Mouse (Mus musculus) MEL (cell line): ENCODE results near the gene Parp2. TPM values are rescaled to one million over a fixed set of nuclear protein-coding genes. Genes with fewer than 3 reads are reported as not detected.

ENCODE experiments used
- DNase-seq: peaks from one replicate; pipeline ENCODE4 v3.0.0; 2011; ENCODE audit warnings: low read depth, low spot score
- H3K27ac ChIP-seq: 2 replicates; pipeline ENCODE4 v1.5.1; 2012; ENCODE audit warnings: low read depth, mild to moderate bottlenecking, control low read depth, low read length, moderate library complexity; ENCODE audit not compliant: control insufficient read depth
- H3K27me3 ChIP-seq, 2 experiments: fragments of 150-350 bp in 1 of 2; sonication (generic) in 1 of 2; 2 replicates each; pipeline ENCODE4 v1.6.1; 2012; ENCODE audit warnings: low read length in 2 of 2, mild to moderate bottlenecking in 2 of 2, improper control_type of control experiment in 1 of 2, moderate library complexity in 1 of 2; ENCODE audit not compliant: insufficient read depth in 2 of 2, control insufficient read depth in 1 of 2
- H3K36me3 ChIP-seq, 2 experiments: 2 replicates each; pipeline ENCODE4 v1.6.1; 2012 to 2014; ENCODE audit warnings: low read length in 2 of 2, improper control_type of control experiment in 1 of 2, inconsistent platforms in 1 of 2, mild to moderate bottlenecking in 1 of 2; ENCODE audit not compliant: insufficient read depth in 2 of 2, control insufficient read depth in 1 of 2
- H3K4me1 ChIP-seq, 2 experiments: fragments of 150-350 bp in 1 of 2; sonication (generic) in 1 of 2; 2 replicates each; pipeline ENCODE4 v1.6.1; 2012; ENCODE audit warnings: low read length in 2 of 2, improper control_type of control experiment in 1 of 2, mild to moderate bottlenecking in 1 of 2; ENCODE audit not compliant: insufficient read depth in 2 of 2, control insufficient read depth in 1 of 2
- H3K4me3 ChIP-seq, 2 experiments: fragments of 150-350 bp in 1 of 2; sonication (generic) in 1 of 2; 2 replicates each; pipeline ENCODE4 v1.5.1; 2012; ENCODE audit warnings: low read depth in 2 of 2, low read length in 2 of 2, mild to moderate bottlenecking in 2 of 2, moderate library complexity in 2 of 2, control low read depth in 1 of 2, improper control_type of control experiment in 1 of 2; ENCODE audit not compliant: control insufficient read depth in 1 of 2, insufficient read depth in 1 of 2
- H3K79me2 ChIP-seq: 2 replicates; pipeline ENCODE4 v1.6.1; 2012; ENCODE audit warnings: mild to moderate bottlenecking, low read length, moderate library complexity; ENCODE audit not compliant: control insufficient read depth, poor library complexity, insufficient read depth
- H3K9ac ChIP-seq: 2 replicates; pipeline ENCODE4 v1.6.1; 2012; ENCODE audit warnings: low read depth, mild to moderate bottlenecking, control low read depth, low read length, moderate library complexity; ENCODE audit not compliant: control insufficient read depth, poor library complexity, severe bottlenecking
- H3K9me3 ChIP-seq: fragments of 150-350 bp; sonication (generic); replicated peaks from 2 replicates; pipeline ENCODE4 v1.6.1; 2012; ENCODE audit warnings: mild to moderate bottlenecking, low read length, improper control_type of control experiment, moderate library complexity; ENCODE audit not compliant: insufficient read depth
- CHD2 ChIP-seq: IDR thresholded peaks from 2 replicates; pipeline ENCODE4 v1.6.1; 2011; ENCODE audit warnings: low read length, improper control_type of control experiment
- CTCF ChIP-seq, 3 experiments: IDR thresholded peaks in 2 of 3; conservative IDR thresholded peaks in 1 of 3; 2 replicates each; pipeline ENCODE4 v1.5.1; 2011 to 2012; ENCODE audit warnings: low read length in 3 of 3, low read depth in 2 of 3, mild to moderate bottlenecking in 2 of 3, improper control_type of control experiment in 1 of 3, inconsistent platforms in 1 of 3, mixed read lengths in 1 of 3, moderate library complexity in 1 of 3; ENCODE audit not compliant: control insufficient read depth in 1 of 3, insufficient read depth in 1 of 3, poor library complexity in 1 of 3, severe bottlenecking in 1 of 3
- E2F4 ChIP-seq: IDR thresholded peaks from 2 replicates; pipeline ENCODE4 v1.6.1; 2011; ENCODE audit warnings: low read depth, low read length, improper control_type of control experiment, borderline replicate concordance
- ELF1 ChIP-seq: IDR thresholded peaks from 2 replicates; pipeline ENCODE4 v1.6.1; 2014; ENCODE audit warnings: low read depth, mild to moderate bottlenecking, inconsistent platforms, low read length, improper control_type of control experiment, moderate library complexity
- EP300 ChIP-seq, 2 experiments: IDR thresholded peaks; 2 replicates each; pipeline ENCODE4 v1.6.1; 2011; ENCODE audit warnings: improper control_type of control experiment in 2 of 2, low read length in 2 of 2, low read depth in 1 of 2, mild to moderate bottlenecking in 1 of 2
- ETS1 ChIP-seq: IDR thresholded peaks from 2 replicates; pipeline ENCODE4 v1.6.1; 2012; ENCODE audit warnings: low read depth, mild to moderate bottlenecking, inconsistent platforms, low read length, improper control_type of control experiment, moderate library complexity
- GATA1 ChIP-seq: IDR thresholded peaks from 2 replicates; pipeline ENCODE4 v1.6.1; 2011; ENCODE audit warnings: low read depth, low read length, improper control_type of control experiment
- HCFC1 ChIP-seq: IDR thresholded peaks from 2 replicates; pipeline ENCODE4 v1.6.1; 2012; ENCODE audit warnings: low read depth, mild to moderate bottlenecking, inconsistent platforms, low read length, improper control_type of control experiment, moderate library complexity
- MAFK ChIP-seq: IDR thresholded peaks from 2 replicates; pipeline ENCODE4 v1.6.1; 2011; ENCODE audit warnings: low read depth, mild to moderate bottlenecking, low read length, improper control_type of control experiment, borderline replicate concordance
- MAZ ChIP-seq: IDR thresholded peaks from 2 replicates; pipeline ENCODE4 v1.6.1; 2012; ENCODE audit warnings: low read depth, mild to moderate bottlenecking, inconsistent platforms, low read length, improper control_type of control experiment
- MYC ChIP-seq: IDR thresholded peaks from 2 replicates; pipeline ENCODE4 v1.6.1; 2011; ENCODE audit warnings: low read depth, mild to moderate bottlenecking, low read length, improper control_type of control experiment, moderate library complexity
- NELFE ChIP-seq: IDR thresholded peaks from 2 replicates; pipeline ENCODE4 v1.6.1; 2011; ENCODE audit warnings: low read depth, low read length, improper control_type of control experiment
- POLR2A ChIP-seq, 2 experiments: IDR thresholded peaks; 2 replicates each; pipeline ENCODE4 v1.6.1; 2011 to 2012; ENCODE audit warnings: low read length in 2 of 2, mild to moderate bottlenecking in 2 of 2, control low read depth in 1 of 2, improper control_type of control experiment in 1 of 2, low read depth in 1 of 2, moderate library complexity in 1 of 2; ENCODE audit not compliant: control insufficient read depth in 1 of 2, insufficient read depth in 1 of 2, poor library complexity in 1 of 2
- POLR2AphosphoS2 ChIP-seq: IDR thresholded peaks from 2 replicates; pipeline ENCODE4 v1.6.1; 2011; ENCODE audit warnings: low read length, improper control_type of control experiment
- RAD21 ChIP-seq: IDR thresholded peaks from 2 replicates; pipeline ENCODE4 v1.6.1; 2011; ENCODE audit warnings: mild to moderate bottlenecking, low read depth, low read length, improper control_type of control experiment
- SIN3A ChIP-seq: IDR thresholded peaks from 2 replicates; pipeline ENCODE4 v1.6.1; 2012; ENCODE audit warnings: low read length, improper control_type of control experiment, inconsistent platforms
- TBP ChIP-seq: IDR thresholded peaks from 2 replicates; pipeline ENCODE4 v1.8.0; 2011; ENCODE audit warnings: low read depth, low read length, improper control_type of control experiment
- TCF12 ChIP-seq: IDR thresholded peaks from 2 replicates; pipeline ENCODE4 v1.6.1; 2014; ENCODE audit warnings: low read depth, mild to moderate bottlenecking, inconsistent platforms, low read length, improper control_type of control experiment, moderate library complexity
- USF2 ChIP-seq, 2 experiments: IDR thresholded peaks; 2 replicates each; pipeline ENCODE4 v1.6.1; 2011 to 2012; ENCODE audit warnings: improper control_type of control experiment in 2 of 2, low read length in 2 of 2, borderline replicate concordance in 1 of 2, inconsistent platforms in 1 of 2, low read depth in 1 of 2, mild to moderate bottlenecking in 1 of 2; ENCODE audit not compliant: insufficient read depth in 1 of 2
- polyA plus RNA-seq, 2 experiments: library from polyadenylated mRNA; stranded (reverse) in 1 of 2; unstranded in 1 of 2; fragments of >175 nt in 1 of 2; fragments of >200 nt in 1 of 2; gene quantifications; 2 replicates each; pipeline versions ENCODE4 v1.2.1 to v1.2.4; 2012; ENCODE audit warnings: low replicate concordance in 2 of 2, low read depth in 1 of 2; ENCODE audit not compliant: insufficient read length in 2 of 2, insufficient read depth in 1 of 2, missing spikeins in 1 of 2
- total RNA-seq: library from RNA; depleted of rRNA; stranded (reverse); fragments of 300-350 nt; gene quantifications from 2 replicates; pipeline ENCODE4 v1.2.3, GENCODE M21; 2012

Parp2 gene
- total and polyA plus RNA-seq, 3 experiments: 81.1 to 83.2 TPM; not detected in 1

DNA sequence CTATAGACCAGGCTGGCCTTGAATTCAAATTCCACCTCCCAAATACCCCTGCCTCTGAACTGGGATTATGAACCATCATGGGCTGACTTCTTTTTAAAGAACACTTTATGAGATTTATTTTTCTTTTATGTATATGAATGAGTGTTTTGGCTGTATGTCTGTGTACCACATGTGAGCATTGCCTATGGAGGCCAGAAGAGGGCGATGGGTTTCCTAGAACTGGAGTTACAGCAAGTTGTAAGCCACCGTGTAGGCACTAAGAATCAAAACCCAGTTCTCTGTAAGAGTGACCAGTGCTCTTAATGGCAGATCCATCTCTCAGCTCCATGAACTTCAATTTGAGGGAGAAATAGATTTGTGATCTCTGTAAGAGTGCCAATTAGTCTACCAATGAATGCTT, 15.6 kb downstream of the Parp2 start (continued):
- TF ChIP-seq ELF1 (no peak), CHD2 (no peak), CTCF (IDR thresholded peaks at IDR 0.05 in 2 of 3, conservative IDR thresholded peaks at IDR 0.05 in 1 of 3; ENCODE audit: control insufficient read depth in 1 of 3, insufficient read depth in 1 of 3, low read depth in 2 of 3, low read length in 3 of 3, poor library complexity in 1 of 3, severe bottlenecking in 1 of 3) (peak; percentile 37 to 51 (median 46); a peak in 5 of 6 replicates), RAD21 (peak; percentile 39), MYC (no peak), USF2 (IDR thresholded peaks at IDR 0.05; ENCODE audit: borderline replicate concordance in 1 of 2, insufficient read depth in 1 of 2, low read depth in 1 of 2, low read length in 2 of 2) (no peak), MAFK (no peak)

DNA sequence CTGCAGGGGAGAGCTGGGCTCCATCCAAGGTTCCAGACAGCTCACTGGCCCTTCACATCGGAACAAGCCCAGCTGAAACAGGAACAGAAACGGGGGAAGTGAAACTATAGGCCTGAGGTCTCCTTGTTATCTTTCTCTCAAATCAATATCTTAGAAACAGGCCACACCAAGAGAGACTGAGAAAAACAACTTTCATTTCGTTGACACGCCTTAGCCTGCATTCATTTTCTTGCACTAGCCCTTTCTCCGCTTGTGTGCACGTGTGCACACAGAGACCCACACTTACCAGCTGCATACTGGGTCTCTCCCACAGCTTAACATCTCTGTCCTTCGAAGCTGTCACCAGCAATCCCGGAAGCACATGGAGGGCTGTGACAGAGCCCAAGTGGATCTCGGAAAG, 16.6 kb downstream of the Parp2 start:
- TF ChIP-seq TBP: no peak
- peak; percentile 77 for TF ChIP-seq GATA1
- Histone ChIP-seq H3K79me2 (no peaks in the 10 kb centered on the region), H3K27ac (peak overlapping the region; percentile 41), H3K9ac (peak overlapping the region; percentile 31; the same call in 1 of the 2 replicates), H3K36me3 (peaks cover 8 to 10% of the 10 kb centered on the region in 2 experiments; a peak in 3 of 4 replicates), H3K9me3 (no peaks in the 10 kb centered on the region), H3K4me3 (peak overlapping the region; percentile 32 to 45; a peak in 3 of 4 replicates), H3K27me3 (no peaks in the 10 kb centered on the region), H3K4me1 (peaks cover 2 to 7% of the 10 kb centered on the region in 2 experiments; a peak in 2 of 4 replicates)
- DNase-seq: peak; percentile 57

DNA sequence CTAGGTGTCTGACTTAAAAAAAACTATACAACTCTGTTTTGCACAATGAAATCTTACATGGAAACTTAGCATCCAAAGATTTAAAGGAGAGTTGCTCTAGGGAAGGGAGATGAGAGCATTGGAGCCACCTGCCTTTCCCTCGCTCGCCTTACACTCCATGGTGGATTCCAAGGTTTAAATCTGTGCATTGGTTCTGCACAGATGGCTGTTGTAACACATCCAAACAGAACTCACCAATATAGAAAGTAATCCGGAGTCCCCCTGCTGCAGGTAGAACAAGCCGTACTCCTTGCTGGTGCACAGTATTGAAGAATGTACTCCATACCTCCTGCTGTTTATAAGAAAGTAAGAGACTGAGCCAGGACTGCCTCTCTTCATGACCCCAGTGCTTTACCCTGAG, 18.9 kb downstream of the Parp2 start:
- no peaks in the 10 kb centered on the region for H3K27me3 ChIP-seq
- no peak overlapping the region for H3K27ac ChIP-seq
- H3K9me3 ChIP-seq: no peaks in the 10 kb centered on the region
- no peak for TF ChIP-seq MAZ
- no peaks in the 10 kb centered on the region for H3K79me2 ChIP-seq
- H3K9ac ChIP-seq: no peak overlapping the region
- no peak overlapping the region for H3K4me3 ChIP-seq
- no peak for DNase-seq
- H3K4me1 ChIP-seq: peaks cover 2 to 17% of the 10 kb centered on the region in 2 experiments; a peak in 3 of 4 replicates
- H3K36me3 ChIP-seq: peaks cover 0 to 17% of the 10 kb centered on the region in 2 experiments; a peak in 3 of 4 replicates

DNA sequence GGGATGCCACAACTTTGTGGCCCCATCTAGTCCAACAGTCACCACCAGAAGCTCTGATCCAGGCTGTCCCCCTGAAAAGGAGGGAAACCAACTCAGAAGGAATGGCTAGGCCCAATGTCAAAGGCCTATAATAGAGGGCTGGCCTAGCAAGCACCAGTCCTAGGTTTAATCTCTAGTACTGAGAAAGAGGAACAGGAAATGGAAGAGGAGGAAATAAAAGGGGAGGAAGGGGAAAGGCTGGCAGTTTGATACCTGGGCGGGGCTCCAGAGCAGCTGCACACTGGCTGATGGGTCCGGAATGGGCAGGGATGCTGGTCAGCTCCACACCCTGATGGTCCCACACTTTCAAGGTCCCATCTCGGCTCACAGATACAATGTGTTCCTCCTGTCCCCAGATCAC, 22.2 kb downstream of the Parp2 start:
- no peaks in the 10 kb centered on the region for H3K79me2 ChIP-seq
- H3K36me3 ChIP-seq: peaks cover 0 to 7% of the 10 kb centered on the region in 2 experiments; a peak in 2 of 4 replicates
- TF ChIP-seq NELFE: peak; percentile 50; the same call in 1 of the 2 replicates
- no peak for TF ChIP-seq TCF12
- TF ChIP-seq POLR2AphosphoS2: no peak
- TF ChIP-seq TBP: peak; percentile 41; the same call in 1 of the 2 replicates
- peak; percentile 26; the same call in 1 of the 2 replicates for TF ChIP-seq SIN3A
- peak in 1 of 2 experiments; percentile 45; a peak in 1 of 4 replicates for TF ChIP-seq POLR2A (IDR thresholded peaks at IDR 0.05; ENCODE audit: control insufficient read depth in 1 of 2, insufficient read depth in 1 of 2, low read depth in 1 of 2, low read length in 2 of 2, poor library complexity in 1 of 2)
- TF ChIP-seq EP300 (IDR thresholded peaks at IDR 0.05; ENCODE audit: low read depth in 1 of 2, low read length in 2 of 2): peak; percentile 9 to 25; a peak in 1 of 4 replicates
- no peak for TF ChIP-seq E2F4
- 0 out of 2 replicates have a peak, but pooled peaks have one; percentile 17 for TF ChIP-seq ETS1
- TF ChIP-seq HCFC1: peak; percentile 64
- peak; percentile 67 for TF ChIP-seq ELF1
- peak; percentile 70 for DNase-seq
- peak overlapping the region; percentile 19; the same call in 1 of the 2 replicates for H3K27ac ChIP-seq
- H3K9ac ChIP-seq: peak overlapping the region; percentile 60
- peak overlapping the region; percentile 9 to 24; a peak in 3 of 4 replicates for H3K4me3 ChIP-seq
- no peaks in the 10 kb centered on the region for H3K27me3 ChIP-seq
- H3K9me3 ChIP-seq: no peaks in the 10 kb centered on the region
- H3K4me1 ChIP-seq: peaks cover 0 to 10% of the 10 kb centered on the region in 2 experiments; a peak in 3 of 4 replicates
